Mouse (Mus musculus) myocyte (in vitro differentiated cells): ENCODE results near the gene Kdm4b.

Source experiments
- E2F4 ChIP-seq: IDR thresholded peaks from one replicate; pipeline ENCODE4 v1.6.1; 2011; ENCODE audit warnings: mild to moderate bottlenecking, control low read depth, moderate library complexity; ENCODE audit not compliant: insufficient read depth
- POLR2A ChIP-seq: IDR thresholded peaks from one replicate; pipeline ENCODE4 v1.6.1; 2011; ENCODE audit warnings: low read depth, mild to moderate bottlenecking, control low read depth, moderate library complexity; ENCODE audit not compliant: insufficient read length
- TCF12 ChIP-seq: IDR thresholded peaks from one replicate; pipeline ENCODE4 v1.6.1; 2011; ENCODE audit warnings: mild to moderate bottlenecking, control low read depth; ENCODE audit not compliant: poor library complexity, insufficient read depth, severe bottlenecking
- USF1 ChIP-seq: IDR thresholded peaks from one replicate; pipeline ENCODE4 v1.6.1; 2011; ENCODE audit warnings: low read depth, mild to moderate bottlenecking, control low read depth, moderate library complexity

GRCm38 (mm10) chr17:56276643-56277566 lies 49.0 kb upstream of the Kdm4b start, which contains the start of gene Ticam1:
- peak; percentile 45 for TF ChIP-seq POLR2A
- TF ChIP-seq TCF12, result no peak
- peak; percentile 58 for TF ChIP-seq USF1
- TF ChIP-seq E2F4, result no peak
